13 mouse cellular contexts compared by ENCODE assay signal in the genomic region with DNA sequence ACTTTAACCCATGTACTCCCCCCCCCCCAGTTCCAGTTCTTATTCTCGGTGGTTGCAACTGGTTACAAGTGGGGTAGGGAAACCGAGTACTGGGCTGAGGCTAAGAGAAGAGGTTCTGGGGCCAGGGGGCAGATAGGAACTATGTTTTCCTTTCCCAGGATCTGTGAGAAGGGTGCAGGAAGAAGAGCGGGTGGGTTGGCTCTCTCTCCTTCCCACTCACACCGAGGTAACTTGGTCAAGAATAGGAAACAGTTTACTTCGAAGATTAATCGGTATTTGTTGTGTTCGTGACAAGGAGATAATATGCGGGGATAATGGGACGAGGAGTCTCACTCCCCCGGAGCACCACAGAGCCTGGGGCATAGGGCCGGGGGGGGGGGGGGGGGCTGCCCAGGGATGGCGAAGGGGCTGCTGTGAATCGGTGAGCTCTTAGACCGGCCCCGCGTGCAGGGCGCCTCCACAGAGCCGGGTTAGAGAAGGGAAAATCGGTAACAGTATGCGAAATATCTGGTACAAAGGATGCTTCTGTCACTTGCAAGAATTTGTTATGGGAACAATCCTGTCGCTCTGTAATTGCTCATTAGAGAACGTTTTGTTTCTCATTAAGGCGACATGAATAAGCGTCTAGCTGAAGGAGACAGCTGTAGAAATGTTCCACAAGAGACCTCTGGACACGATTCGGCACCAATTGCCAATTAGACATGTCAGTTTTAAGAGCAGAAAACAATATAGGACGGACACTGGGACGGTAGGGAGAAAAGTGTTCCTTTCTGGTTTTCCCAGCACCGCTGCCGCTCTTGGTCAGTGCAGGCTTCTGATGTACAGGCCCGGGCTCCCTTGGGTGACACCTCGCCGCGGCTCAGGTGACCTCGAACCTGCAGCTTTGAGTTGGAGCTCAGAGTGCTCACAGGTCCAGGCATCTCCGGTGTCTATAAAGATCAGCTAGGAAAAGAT. TPM values are rescaled to one million over a fixed set of nuclear protein-coding genes. Genes with fewer than 3 reads are reported as not detected.
A peak's percentile ranks its signal among the peaks of the same experiment; 100 is the strongest.
DNase-seq lines count a peak whose midpoint lies in the region; ATAC-seq and TF ChIP-seq lines count a peak whose summit lies in the region.
"Had no signal": no experiment of that assay in that cellular context is flagged by ENCODE, and none has a peak within 500 bp of the region (broad histone marks: within the 10 kb centered on the region; RNA-seq: fewer than 3 reads in every experiment).

No protein-coding gene starts in this region.

- H3K27me3 ChIP-seq in intestine, embryonic 14.5 days (replicated peaks; ENCODE audit: control insufficient read depth, insufficient read depth, low read length), result peaks cover 100% of the 10 kb centered on the region
- H3K27me3 ChIP-seq in intestine, postnatal 0 days (replicated peaks; ENCODE audit: control insufficient read depth, insufficient read depth, low read length), result peaks cover 97% of the 10 kb centered on the region
- peaks cover 15% of the 10 kb centered on the region for H3K27me3 ChIP-seq in forebrain, embryonic 11.5 days (ENCODE audit: control insufficient read depth, insufficient read depth, low read length)
- H3K27me3 ChIP-seq in intestine, embryonic 15.5 days (replicated peaks), result peaks cover 87% of the 10 kb centered on the region
- H3K27me3 ChIP-seq: CH12.LX had no signal

- ATAC-seq in intestine, embryonic 14.5 days (replicated peaks; ENCODE audit: low FRiP score, low TSS enrichment, low read depth), result no peak
- no peak; the same call in 1 of the 2 replicates for ATAC-seq in intestine, postnatal 0 days
- ATAC-seq in forebrain, embryonic 11.5 days (replicated peaks; ENCODE audit: low FRiP score), result peak; percentile 29; the same call in 1 of the 2 replicates
- ATAC-seq in intestine, embryonic 15.5 days, result peak; percentile 5; the same call in 1 of the 2 replicates
- no peak for ATAC-seq in frontal cortex, adult (ENCODE audit: low TSS enrichment)

- H3K4me3 ChIP-seq in intestine, embryonic 14.5 days (ENCODE audit: low read depth, low read length), result no peak overlapping the region
- no peak overlapping the region for H3K4me3 ChIP-seq in intestine, postnatal 0 days (ENCODE audit: low read depth, low read length)
- H3K4me3 ChIP-seq in forebrain, embryonic 11.5 days (ENCODE audit: low read depth, low read length), result peak overlapping the region; percentile 10
- H3K4me3 ChIP-seq in intestine, embryonic 15.5 days (replicated peaks), result no peak overlapping the region
- H3K4me3 ChIP-seq: left cerebral cortex, adult 2 months had no signal

- no peaks in the 10 kb centered on the region for H3K36me3 ChIP-seq in intestine, embryonic 14.5 days (ENCODE audit: control insufficient read depth, insufficient read depth, low read length)
- no peaks in the 10 kb centered on the region for H3K36me3 ChIP-seq in intestine, postnatal 0 days (ENCODE audit: control insufficient read depth, insufficient read depth)
- peaks cover 4% of the 10 kb centered on the region for H3K36me3 ChIP-seq in forebrain, embryonic 11.5 days (ENCODE audit: control insufficient read depth, insufficient read depth, low read length)
- H3K36me3 ChIP-seq in intestine, embryonic 15.5 days, result no peaks in the 10 kb centered on the region

- H3K27ac ChIP-seq in intestine, embryonic 14.5 days (ENCODE audit: low read depth), result no peak overlapping the region
- no peak overlapping the region for H3K27ac ChIP-seq in intestine, postnatal 0 days (ENCODE audit: low read depth, low read length)
- peak overlapping the region; percentile 82 for H3K27ac ChIP-seq in forebrain, embryonic 11.5 days (ENCODE audit: low read depth, low read length)
- no peak overlapping the region for H3K27ac ChIP-seq in intestine, embryonic 15.5 days
- H3K27ac ChIP-seq: left cerebral cortex, adult 2 months had no signal

- intact Hi-C loops in left cerebral cortex, postnatal 4 days (cut with DNase I), result loop anchor here (10.0 kb wide), 3 partner anchors 118 to 508 kb away; no protein-coding TSS in a partner anchor
- intact Hi-C loops in gastrocnemius, postnatal 36 days (cut with DNase I), result no loop called here

- H3K4me1 ChIP-seq in intestine, embryonic 14.5 days (replicated peaks; ENCODE audit: control insufficient read depth, insufficient read depth, low read length), result no peaks in the 10 kb centered on the region
- no peaks in the 10 kb centered on the region for H3K4me1 ChIP-seq in intestine, postnatal 0 days (replicated peaks; ENCODE audit: control insufficient read depth, insufficient read depth, low read length)
- H3K4me1 ChIP-seq in forebrain, embryonic 11.5 days (replicated peaks; ENCODE audit: control insufficient read depth, insufficient read depth, low read length), result peaks cover 45% of the 10 kb centered on the region
- H3K4me1 ChIP-seq in intestine, embryonic 15.5 days (replicated peaks), result 0 out of 2 replicates have a peak, but pooled peaks cover 3% of the 10 kb centered on the region

- peak; percentile 52 for DNase-seq in intestine, embryonic 14.5 days (ENCODE audit: low spot score)
- DNase-seq in forebrain, embryonic 11.5 days (ENCODE audit: low spot score), result peak; percentile 74
- peak; percentile 77 for DNase-seq in retina, embryonic 14.5 days (ENCODE audit: low spot score)
- no peak for DNase-seq in left cerebral cortex, postnatal 4 days
- no peak for DNase-seq in gastrocnemius, postnatal 36 days
- DNase-seq: kidney, adult 9 months; thymus, adult 2 months had no signal

- WGBS in intestine, embryonic 14.5 days, result 3% methylated on average over 36 of the region's 36 CpGs
- 4% methylated on average over 36 of the region's 36 CpGs for WGBS in intestine, postnatal 0 days
- 4% methylated on average over 35 of the region's 36 CpGs for WGBS in forebrain, embryonic 11.5 days
- 3% methylated on average over 36 of the region's 36 CpGs for WGBS in intestine, embryonic 15.5 days

- TF ChIP-seq CTCF in intestine, postnatal 0 days (IDR thresholded peaks at IDR 0.05; ENCODE audit: low read depth), result no peak

- H3K4me2 ChIP-seq in intestine, embryonic 14.5 days (ENCODE audit: low read length), result no peak overlapping the region
- H3K4me2 ChIP-seq in intestine, postnatal 0 days (replicated peaks; ENCODE audit: low read depth), result no peak overlapping the region
- H3K4me2 ChIP-seq in forebrain, embryonic 11.5 days (ENCODE audit: low read depth, low read length, severe bottlenecking), result peak overlapping the region; percentile 48; the same call in 1 of the 2 replicates
- no peak overlapping the region for H3K4me2 ChIP-seq in intestine, embryonic 15.5 days (replicated peaks)

- H3K9ac ChIP-seq in intestine, embryonic 14.5 days (ENCODE audit: low read length), result no peak overlapping the region
- no peak overlapping the region for H3K9ac ChIP-seq in intestine, postnatal 0 days (ENCODE audit: low read depth, low read length)
- peak overlapping the region; percentile 20; the same call in 1 of the 2 replicates for H3K9ac ChIP-seq in forebrain, embryonic 11.5 days (ENCODE audit: low read length)
- H3K9ac ChIP-seq in intestine, embryonic 15.5 days, result no peak overlapping the region
- H3K9ac ChIP-seq: lung, embryonic 14.5 days had no signal

- no peaks in the 10 kb centered on the region for H3K9me3 ChIP-seq in intestine, embryonic 14.5 days (ENCODE audit: control insufficient read depth, low read length)
- no peaks in the 10 kb centered on the region for H3K9me3 ChIP-seq in intestine, postnatal 0 days (ENCODE audit: control insufficient read depth)
- no peaks in the 10 kb centered on the region for H3K9me3 ChIP-seq in forebrain, embryonic 11.5 days (ENCODE audit: control insufficient read depth, low read length)
- H3K9me3 ChIP-seq in intestine, embryonic 15.5 days, result no peaks in the 10 kb centered on the region

RNA-seq across cellular contexts. Expression of a gene that starts 17.9 kb away (rescaled TPM):
- 0.19 and 2.2 TPM in 2 replicates for polyA plus RNA-seq in intestine, embryonic 14.5 days (2014; fragmentation: Nextera tagmentation; extraction: Ambion mirVana)
- 0.43 and 0.51 TPM in 2 replicates for polyA plus RNA-seq in intestine, postnatal 0 days (2015; fragmentation: Nextera tagmentation; extraction: Ambion mirVana)
- polyA plus RNA-seq in forebrain, embryonic 11.5 days (2014; fragmentation: Nextera tagmentation; extraction: Ambion mirVana), result 97.2 and 103 TPM in 2 replicates
- polyA plus RNA-seq in intestine, embryonic 15.5 days (2015; fragmentation: Nextera tagmentation; extraction: Ambion mirVana), result 2.3 and 2.8 TPM in 2 replicates
- total RNA-seq in left cerebral cortex, postnatal 4 days (2021), result 10 to 100 TPM; 11.5 to 13.9 TPM
- not detected for total RNA-seq in gastrocnemius, postnatal 36 days (2021)
- polyA plus RNA-seq: lung, embryonic 14.5 days had no signal

Comparison
In these comparisons a context has a peak if more than half of its experiments do, and no peak if none do; other contexts are left out.
1. ATAC-seq: peak in forebrain, embryonic 11.5 days (single experiment) and intestine, embryonic 15.5 days (single experiment); none in intestine, embryonic 14.5 days (single experiment), intestine, postnatal 0 days (single experiment) and frontal cortex, adult (single experiment).
2. DNase-seq: peak in intestine, embryonic 14.5 days (single experiment), forebrain, embryonic 11.5 days (single experiment) and retina, embryonic 14.5 days (single experiment); none in left cerebral cortex, postnatal 4 days (single experiment) and gastrocnemius, postnatal 36 days (0 of 2).
3. RNA of a gene that starts 17.9 kb away (polyA plus RNA-seq): 97.2 to 103 TPM in forebrain, embryonic 11.5 days; 2.3 to 2.8 TPM in intestine, embryonic 15.5 days, 0.19 to 2.2 TPM in intestine, embryonic 14.5 days and 0.43 to 0.51 TPM in intestine, postnatal 0 days; every median in the first group is over 10 times any median in the second.